Mouse (Mus musculus) small intestine, adult 10 weeks (tissue): ENCODE data around the gene Rlbp1. TPM values are rescaled to one million over a fixed set of nuclear protein-coding genes. Genes with fewer than 3 reads are reported as not detected.

Source experiments
- polyA plus RNA-seq: library from polyadenylated mRNA; stranded (reverse); fragments of 350-450 nt; fragmentation: Illumina TruSeq; extraction: RNeasy Lipid Tissue Mini Kit (QIAGEN cat#74804); gene quantifications from one replicate; pipeline ENCODE4 v1.2.3, GENCODE M21; 2014; ENCODE audit warnings: low replicate concordance

The Rlbp1 gene
- not detected for polyA plus RNA-seq

GRCm38 (mm10) chr7:79386422-79387133, at the start of gene Rlbp1:
TSS of gene Rlbp1 (minus strand) at chr7:79387048.

GRCm38 (mm10) chr7:79391883-79392649, 5.2 kb upstream of the Rlbp1 start, which contains the start of gene Fanci:
TSS of gene Fanci (plus strand) at chr7:79391929.

Other genes starting within 250 kb of the Rlbp1 start
- gene Mfge8, start 238.0 kb downstream of the Rlbp1 start, polyA plus RNA-seq: 0.56 TPM
- 99.9 TPM for gene Abhd2, start 113.8 kb downstream of the Rlbp1 start, polyA plus RNA-seq
- 1.7 TPM for gene Fanci, start 4.9 kb upstream of the Rlbp1 start, polyA plus RNA-seq
- 33.3 TPM for gene Polg, start 79.3 kb upstream of the Rlbp1 start, polyA plus RNA-seq
- gene Rhcg, start 230.6 kb upstream of the Rlbp1 start, polyA plus RNA-seq: not detected